Mouse (Mus musculus): Measurements from ENCODE around the gene Fndc8. TPM values are rescaled to one million over a fixed set of nuclear protein-coding genes. Genes with fewer than 3 reads are reported as not detected.

The Fndc8 gene
- total and polyA plus RNA-seq, 2 experiments from 2014 or later, result 0.13 TPM; not detected in 1

- TF ChIP-seq CTCF (IDR thresholded peaks at IDR 0.05; ENCODE audit: low read depth), result peak; percentile 96
- Histone ChIP-seq H3K4me2 (ENCODE audit: low read depth, low read length) (peak within 1 kb of the TSS; percentile 84), H3K9ac (replicated peaks; ENCODE audit: low read length) (peak within 1 kb of the TSS; percentile 74), H3K4me3 (ENCODE audit: low read length) (peak within 1 kb of the TSS; percentile 84), H3K27me3 (ENCODE audit: insufficient read depth, low read length) (no peaks in the 10 kb centered on the region), H3K27ac (peak within 1 kb of the TSS; percentile 69; the same call in 1 of the 2 replicates), H3K36me3 (ENCODE audit: insufficient read depth, low read length) (peaks cover 22% of the 10 kb centered on the region), H3K9me3 (ENCODE audit: low read length) (no peaks in the 10 kb centered on the region), H3K4me1 (ENCODE audit: insufficient read depth, low read length) (peaks cover 9% of the 10 kb centered on the region)
- DNase-seq (ENCODE audit: low spot score) (peak; percentile 96), ATAC-seq (peak; percentile 87)
- under 1% methylated on average over 72 of the region's 73 CpGs for WGBS
These were observed 16.0 kb downstream of the Fndc8 start, which contains the start of gene Nle1 for GRCm38 (mm10) chr11:82907651-82908607. Nle1 (minus strand) TSS chr11:82908411.

- Histone ChIP-seq H3K9me3 (ENCODE audit: low read length) (no peaks in the 10 kb centered on the region), H3K27ac (no peak overlapping the region), H3K9ac (replicated peaks; ENCODE audit: low read length) (no peak overlapping the region), H3K27me3 (ENCODE audit: insufficient read depth, low read length) (no peaks in the 10 kb centered on the region), H3K4me1 (ENCODE audit: insufficient read depth, low read length) (peaks cover 9% of the 10 kb centered on the region), H3K4me2 (ENCODE audit: low read depth, low read length) (peak overlapping the region; percentile 84), H3K4me3 (ENCODE audit: low read length) (peak overlapping the region; percentile 84; the same call in 1 of the 2 replicates), H3K36me3 (ENCODE audit: insufficient read depth, low read length) (peaks cover 16% of the 10 kb centered on the region)
- WGBS, result 65% methylated on average over 10 of the region's 10 CpGs
- ATAC-seq, result no peak
- no peak for DNase-seq (ENCODE audit: low spot score)
- no peak for TF ChIP-seq CTCF (IDR thresholded peaks at IDR 0.05; ENCODE audit: low read depth)
These were observed 16.7 kb downstream of the Fndc8 start for GRCm38 (mm10) chr11:82908608-82908989.

- DNase-seq (ENCODE audit: low spot score) (no peak), ATAC-seq (no peak)
- no peaks in the 10 kb centered on the region for H3K9me3 ChIP-seq (ENCODE audit: low read length)
- peaks cover 9% of the 10 kb centered on the region for H3K4me1 ChIP-seq (ENCODE audit: insufficient read depth, low read length)
- no peak within 1 kb of the TSS for H3K9ac ChIP-seq (replicated peaks; ENCODE audit: low read length)
- H3K27ac ChIP-seq, result no peak within 1 kb of the TSS
- H3K4me3 ChIP-seq (ENCODE audit: low read length), result no peak within 1 kb of the TSS
- H3K36me3 ChIP-seq (ENCODE audit: insufficient read depth, low read length), result peaks cover 6% of the 10 kb centered on the region; the same call in 1 of the 2 replicates
- TF ChIP-seq CTCF (IDR thresholded peaks at IDR 0.05; ENCODE audit: low read depth), result no peak
- WGBS, result 90% methylated on average over 4 of the region's 4 CpGs
- no peaks in the 10 kb centered on the region for H3K27me3 ChIP-seq (ENCODE audit: insufficient read depth, low read length)
- H3K4me2 ChIP-seq (ENCODE audit: low read depth, low read length), result no peak within 1 kb of the TSS
These were observed 18.3 kb downstream of the Fndc8 start, which contains the start of gene Unc45b for GRCm38 (mm10) chr11:82910250-82910649. Unc45b (plus strand) TSS chr11:82910550.

- DNase-seq (ENCODE audit: low spot score), result no peak
- Histone ChIP-seq H3K4me3 (ENCODE audit: low read length) (no peak overlapping the region), H3K36me3 (ENCODE audit: insufficient read depth, low read length) (peaks cover under 1% of the 10 kb centered on the region; the same call in 1 of the 2 replicates), H3K27ac (no peak overlapping the region), H3K27me3 (ENCODE audit: insufficient read depth, low read length) (no peaks in the 10 kb centered on the region), H3K4me2 (ENCODE audit: low read depth, low read length) (no peak overlapping the region), H3K4me1 (ENCODE audit: insufficient read depth, low read length) (peaks cover 9% of the 10 kb centered on the region), H3K9ac (replicated peaks; ENCODE audit: low read length) (no peak overlapping the region), H3K9me3 (ENCODE audit: low read length) (no peaks in the 10 kb centered on the region)
- 84% methylated on average over 11 of the region's 11 CpGs for WGBS
- ATAC-seq, result no peak
- no peak for TF ChIP-seq CTCF (IDR thresholded peaks at IDR 0.05; ENCODE audit: low read depth)
These were observed 18.9 kb downstream of the Fndc8 start for GRCm38 (mm10) chr11:82910679-82911389.

- H3K9ac ChIP-seq (replicated peaks; ENCODE audit: low read length), result no peak overlapping the region
- ATAC-seq, result peak; percentile 70; the same call in 1 of the 2 replicates
- WGBS, result 9% methylated on average over 16 of the region's 16 CpGs
These were observed 22.9 kb downstream of the Fndc8 start for GRCm38 (mm10) chr11:82914711-82915352.

DNA sequence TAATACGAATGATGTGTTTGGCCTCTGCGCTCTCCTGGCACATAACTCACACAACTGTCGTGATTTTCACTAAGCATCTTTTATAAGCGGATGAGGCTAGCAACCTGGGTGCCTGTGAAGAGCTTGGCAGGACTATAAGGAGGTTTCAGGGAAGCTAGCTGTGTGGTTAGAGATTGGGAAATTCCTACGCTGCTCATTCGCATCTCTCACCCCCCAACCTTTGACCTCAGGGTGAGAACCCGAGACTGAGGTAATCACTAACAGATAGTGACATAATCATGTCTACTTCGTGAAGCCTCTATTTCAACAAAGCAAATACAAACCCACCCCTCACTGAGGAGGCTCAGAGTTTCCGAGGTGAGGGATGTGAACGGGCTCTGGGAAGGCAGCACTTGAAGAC lies 28.8 kb downstream of the Fndc8 start:
- WGBS, result 68% methylated on average over 10 of the region's 10 CpGs
- Histone ChIP-seq H3K9me3 (ENCODE audit: low read length) (no peaks in the 10 kb centered on the region), H3K27ac (no peak overlapping the region), H3K4me2 (ENCODE audit: low read depth, low read length) (no peak overlapping the region), H3K9ac (replicated peaks; ENCODE audit: low read length) (no peak overlapping the region), H3K27me3 (ENCODE audit: insufficient read depth, low read length) (no peaks in the 10 kb centered on the region), H3K36me3 (ENCODE audit: insufficient read depth, low read length) (no peaks in the 10 kb centered on the region), H3K4me3 (ENCODE audit: low read length) (no peak overlapping the region), H3K4me1 (ENCODE audit: insufficient read depth, low read length) (no peaks in the 10 kb centered on the region)
- no peak for DNase-seq (ENCODE audit: low spot score)
- ATAC-seq, result no peak
- no peak for TF ChIP-seq CTCF (IDR thresholded peaks at IDR 0.05; ENCODE audit: low read depth)

More at GRCm38 (mm10) chr11:82914711-82915352, 22.9 kb downstream of the Fndc8 start:
- no peaks in the 10 kb centered on the region for H3K9me3 ChIP-seq (ENCODE audit: low read length)
- peak; percentile 100 for TF ChIP-seq CTCF (IDR thresholded peaks at IDR 0.05; ENCODE audit: low read depth)
- no peaks in the 10 kb centered on the region for H3K27me3 ChIP-seq (ENCODE audit: insufficient read depth, low read length)
- 0 out of 2 replicates have a peak overlapping the region, but pooled peaks have one; percentile 11 for H3K4me3 ChIP-seq (ENCODE audit: low read length)
- no peaks in the 10 kb centered on the region for H3K4me1 ChIP-seq (ENCODE audit: insufficient read depth, low read length)
- H3K4me2 ChIP-seq (ENCODE audit: low read depth, low read length), result peak overlapping the region; percentile 50
- no peaks in the 10 kb centered on the region for H3K36me3 ChIP-seq (ENCODE audit: insufficient read depth, low read length)
- peak; percentile 89 for DNase-seq (ENCODE audit: low spot score)
- no peak overlapping the region for H3K27ac ChIP-seq
